Mouse (Mus musculus): ENCODE data around the gene Tmem110. TPM values are rescaled to one million over a fixed set of nuclear protein-coding genes. Genes with fewer than 3 reads are reported as not detected.
A peak's percentile ranks its signal among the peaks of the same experiment; 100 is the strongest.

Tmem110 gene
- total and polyA plus RNA-seq, 3 experiments, result 11.6 to 21.0 TPM; not detected in 1

GRCm38 (mm10) chr14:30856885-30857507 lies 31.6 kb downstream of the Tmem110 start:
- Histone ChIP-seq H3K27ac (ENCODE audit: control insufficient read depth, low read depth, low read length) (peak overlapping the region; percentile 95), H3K4me1 (ENCODE audit: control insufficient read depth in 1 of 2, insufficient read depth in 2 of 2, low read length in 2 of 2) (peaks cover 22 to 28% of the 10 kb centered on the region in 2 experiments), H3K9me3 (replicated peaks; ENCODE audit: insufficient read depth, low read length) (no peaks in the 10 kb centered on the region), H3K79me2 (ENCODE audit: control insufficient read depth, insufficient read depth, low read length, poor library complexity) (no peaks in the 10 kb centered on the region), H3K4me3 (ENCODE audit: control insufficient read depth in 1 of 2, insufficient read depth in 1 of 2, low read depth in 2 of 2, low read length in 2 of 2) (no peak overlapping the region), H3K9ac (ENCODE audit: control insufficient read depth, low read depth, low read length, poor library complexity, severe bottlenecking) (peak overlapping the region; percentile 39), H3K36me3 (ENCODE audit: control insufficient read depth in 1 of 2, insufficient read depth in 2 of 2, low read length in 2 of 2) (peaks cover 2 to 24% of the 10 kb centered on the region in 2 experiments; a peak in 3 of 4 replicates), H3K27me3 (ENCODE audit: control insufficient read depth in 1 of 2, insufficient read depth in 2 of 2, low read length in 2 of 2) (no peaks in the 10 kb centered on the region)
- DNase-seq (ENCODE audit: low read depth, low spot score), result peak; percentile 79
- TF ChIP-seq ETS1 (IDR thresholded peaks at IDR 0.05; ENCODE audit: low read depth, low read length), result peak; percentile 95
- peak; percentile 98 for TF ChIP-seq BHLHE40 (IDR thresholded peaks at IDR 0.05; ENCODE audit: borderline replicate concordance, low read depth, low read length)
- TF ChIP-seq USF1 (IDR thresholded peaks at IDR 0.05; ENCODE audit: low read depth, low read length), result peak; percentile 77
- peak; percentile 78 for TF ChIP-seq SIN3A (IDR thresholded peaks at IDR 0.05; ENCODE audit: low read length)
- peak; percentile 57; the same call in 1 of the 2 replicates for TF ChIP-seq RCOR1 (IDR thresholded peaks at IDR 0.05; ENCODE audit: low read depth, low read length)
- no peak for TF ChIP-seq TBP (IDR thresholded peaks at IDR 0.05; ENCODE audit: low read depth, low read length)
- no peak for TF ChIP-seq POLR2AphosphoS5 (IDR thresholded peaks at IDR 0.05; ENCODE audit: borderline replicate concordance, low read depth, low read length)
- TF ChIP-seq EP300 (IDR thresholded peaks at IDR 0.05; ENCODE audit: low read depth in 1 of 2, low read length in 2 of 2), result peak; percentile 79 to 93
- peak; percentile 68 for TF ChIP-seq GATA1 (IDR thresholded peaks at IDR 0.05; ENCODE audit: low read depth, low read length)
- TF ChIP-seq MYC (IDR thresholded peaks at IDR 0.05; ENCODE audit: low read depth, low read length), result 0 out of 2 replicates have a peak, but pooled peaks have one; percentile 38
- no peak for TF ChIP-seq JUND (IDR thresholded peaks at IDR 0.05; ENCODE audit: low read depth, low read length)
- peak; percentile 86 for TF ChIP-seq MYB (IDR thresholded peaks at IDR 0.05; ENCODE audit: low read depth, low read length)
- TF ChIP-seq POLR2A (IDR thresholded peaks at IDR 0.05; ENCODE audit: control insufficient read depth in 1 of 2, insufficient read depth in 1 of 2, low read depth in 1 of 2, low read length in 2 of 2, poor library complexity in 1 of 2), result no peak
- TF ChIP-seq MEF2A (IDR thresholded peaks at IDR 0.05; ENCODE audit: extremely low read depth, insufficient replicate concordance, low read depth, low read length, poor library complexity, severe bottlenecking), result no peak
- TF ChIP-seq MAZ (IDR thresholded peaks at IDR 0.05; ENCODE audit: low read depth, low read length), result no peak
- TF ChIP-seq TCF12 (IDR thresholded peaks at IDR 0.05; ENCODE audit: low read depth, low read length), result peak; percentile 87
- peak; percentile 55 for TF ChIP-seq MAX (IDR thresholded peaks at IDR 0.05; ENCODE audit: low read length)
- TF ChIP-seq NELFE (IDR thresholded peaks at IDR 0.05; ENCODE audit: low read depth, low read length), result no peak
- TF ChIP-seq NRF1 (IDR thresholded peaks at IDR 0.05; ENCODE audit: insufficient read depth, low read depth, low read length, poor library complexity, severe bottlenecking), result no peak
- TF ChIP-seq UBTF (IDR thresholded peaks at IDR 0.05; ENCODE audit: borderline replicate concordance, insufficient read depth, low read depth, low read length), result no peak
- TF ChIP-seq KAT2A (conservative IDR thresholded peaks at IDR 0.05; ENCODE audit: low read depth, low read length), result 0 out of 2 replicates have a peak, but pooled peaks have one; percentile 50
- 0 out of 2 replicates have a peak, but pooled peaks have one; percentile 28 for TF ChIP-seq POLR2AphosphoS2 (IDR thresholded peaks at IDR 0.05; ENCODE audit: low read length)
- peak; percentile 64; the same call in 1 of the 2 replicates for TF ChIP-seq MXI1 (IDR thresholded peaks at IDR 0.05; ENCODE audit: low read depth, low read length)
- TF ChIP-seq ELF1 (IDR thresholded peaks at IDR 0.05; ENCODE audit: low read depth, low read length), result no peak
- no peak for TF ChIP-seq RAD21 (IDR thresholded peaks at IDR 0.05; ENCODE audit: low read depth, low read length)
- no peak for TF ChIP-seq GABPA (IDR thresholded peaks at IDR 0.05; ENCODE audit: low read depth, low read length)
